Mouse (Mus musculus): ENCODE data around the gene Cuedc1. TPM values are rescaled to one million over a fixed set of nuclear protein-coding genes. Genes with fewer than 3 reads are reported as not detected.
A peak's percentile ranks its signal among the peaks of the same experiment; 100 is the strongest.

Gene Cuedc1
- total and polyA plus RNA-seq, 3 experiments: 1.0 to 4.8 TPM; not detected in 1

DNA sequence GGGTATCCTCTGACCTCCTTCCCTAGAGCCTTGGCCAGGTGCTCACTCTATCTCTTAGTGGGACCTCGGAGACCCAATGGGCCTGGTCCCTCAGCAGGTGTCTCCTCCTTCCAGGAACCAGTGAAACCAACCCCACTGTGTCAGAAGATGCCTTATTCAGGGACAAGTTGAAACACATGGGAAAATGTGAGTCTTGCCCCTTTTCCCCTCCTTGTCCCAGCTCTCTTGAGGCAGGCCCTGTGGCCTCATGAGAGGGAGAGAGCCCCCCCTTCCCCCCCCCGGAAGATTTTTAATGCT is 89.0 kb downstream of the Cuedc1 start:
- no peak for DNase-seq (ENCODE audit: low read depth, low spot score)
- Histone ChIP-seq H3K9me3 (replicated peaks; ENCODE audit: insufficient read depth, low read length) (no peaks in the 10 kb centered on the region), H3K27ac (ENCODE audit: control insufficient read depth, low read depth, low read length) (no peak overlapping the region), H3K27me3 (ENCODE audit: control insufficient read depth in 1 of 2, insufficient read depth in 2 of 2, low read length in 2 of 2) (no peaks in the 10 kb centered on the region), H3K9ac (ENCODE audit: control insufficient read depth, low read depth, low read length, poor library complexity, severe bottlenecking) (peak overlapping the region; percentile 86), H3K4me3 (ENCODE audit: control insufficient read depth in 1 of 2, insufficient read depth in 1 of 2, low read depth in 2 of 2, low read length in 2 of 2) (no peak overlapping the region), H3K36me3 (ENCODE audit: control insufficient read depth in 1 of 2, insufficient read depth in 2 of 2, low read length in 2 of 2) (peaks cover 0 to 16% of the 10 kb centered on the region in 2 experiments; a peak in 2 of 4 replicates), H3K79me2 (ENCODE audit: control insufficient read depth, insufficient read depth, low read length, poor library complexity) (no peaks in the 10 kb centered on the region; the same call in 1 of the 2 replicates), H3K4me1 (ENCODE audit: control insufficient read depth in 1 of 2, insufficient read depth in 2 of 2, low read length in 2 of 2) (peaks cover 11 to 25% of the 10 kb centered on the region in 2 experiments)
- TF ChIP-seq POLR2A (IDR thresholded peaks at IDR 0.05; ENCODE audit: control insufficient read depth in 1 of 2, insufficient read depth in 1 of 2, low read depth in 1 of 2, low read length in 2 of 2, poor library complexity in 1 of 2) (no peak), ZNF384 (IDR thresholded peaks at IDR 0.05; ENCODE audit: low read depth, low read length) (no peak)

DNA sequence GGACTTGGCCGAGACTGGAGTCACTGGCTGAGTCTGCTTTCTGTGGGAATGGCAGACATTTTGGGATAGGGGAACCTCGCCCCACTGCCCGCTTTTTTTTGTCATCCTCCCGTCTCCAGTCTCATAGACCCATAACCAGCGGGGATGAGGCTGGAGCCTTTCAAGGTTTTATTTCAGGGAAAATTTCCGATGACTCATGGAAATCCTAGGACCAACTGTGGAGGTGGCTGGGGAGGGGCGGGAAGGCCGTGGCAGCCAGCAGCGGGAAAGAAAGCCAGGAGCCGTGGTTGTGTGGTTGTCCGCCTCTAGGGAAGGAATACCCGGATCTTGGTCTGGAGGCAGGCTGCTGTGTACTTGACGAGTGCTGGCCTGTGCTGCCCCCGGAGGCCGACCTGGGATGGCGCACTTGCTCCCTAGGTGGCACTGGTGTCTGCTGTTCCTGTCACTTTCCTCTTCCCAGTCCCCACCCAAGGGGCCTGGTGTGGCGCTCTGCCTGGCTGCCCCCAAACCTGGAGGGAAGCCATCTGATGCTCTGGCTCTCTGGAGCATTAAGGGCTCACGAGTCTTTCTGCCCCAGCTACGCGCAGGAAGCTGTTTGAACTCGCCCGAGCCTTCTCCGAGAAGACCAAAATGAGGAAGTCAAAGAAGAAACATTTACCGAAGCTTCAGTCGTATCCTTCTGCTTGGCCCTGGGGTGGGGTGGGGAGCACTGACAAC is 89.7 kb downstream of the Cuedc1 start:
- peak overlapping the region; percentile 66 for H3K27ac ChIP-seq (ENCODE audit: control insufficient read depth, low read depth, low read length)
- no peaks in the 10 kb centered on the region; the same call in 1 of the 2 replicates for H3K79me2 ChIP-seq (ENCODE audit: control insufficient read depth, insufficient read depth, low read length, poor library complexity)
- DNase-seq (ENCODE audit: low read depth, low spot score): peak; percentile 96
- peak overlapping the region; percentile 86 for H3K9ac ChIP-seq (ENCODE audit: control insufficient read depth, low read depth, low read length, poor library complexity, severe bottlenecking)
- peak overlapping the region; percentile 63 to 97 for H3K4me3 ChIP-seq (ENCODE audit: control insufficient read depth in 1 of 2, insufficient read depth in 1 of 2, low read depth in 2 of 2, low read length in 2 of 2)
- H3K9me3 ChIP-seq (replicated peaks; ENCODE audit: insufficient read depth, low read length): no peaks in the 10 kb centered on the region
- H3K27me3 ChIP-seq (ENCODE audit: control insufficient read depth in 1 of 2, insufficient read depth in 2 of 2, low read length in 2 of 2): no peaks in the 10 kb centered on the region
- H3K36me3 ChIP-seq (ENCODE audit: control insufficient read depth in 1 of 2, insufficient read depth in 2 of 2, low read length in 2 of 2): peaks cover 0 to 16% of the 10 kb centered on the region in 2 experiments; a peak in 2 of 4 replicates
- H3K4me1 ChIP-seq (ENCODE audit: control insufficient read depth in 1 of 2, insufficient read depth in 2 of 2, low read length in 2 of 2): peaks cover 11 to 25% of the 10 kb centered on the region in 2 experiments
- TF ChIP-seq NELFE (IDR thresholded peaks at IDR 0.05; ENCODE audit: low read depth, low read length): peak; percentile 64; the same call in 1 of the 2 replicates
- TF ChIP-seq JUND (IDR thresholded peaks at IDR 0.05; ENCODE audit: low read depth, low read length): peak; percentile 17; the same call in 1 of the 2 replicates
- no peak for TF ChIP-seq USF1 (IDR thresholded peaks at IDR 0.05; ENCODE audit: low read depth, low read length)
- TF ChIP-seq EP300 (IDR thresholded peaks at IDR 0.05; ENCODE audit: low read depth in 1 of 2, low read length in 2 of 2): peak in 1 of 2 experiments; percentile 15; a peak in 1 of 4 replicates
- TF ChIP-seq CHD1 (IDR thresholded peaks at IDR 0.05; ENCODE audit: low read depth, low read length): peak; percentile 88
- peak; percentile 79 for TF ChIP-seq RAD21 (IDR thresholded peaks at IDR 0.05; ENCODE audit: low read depth, low read length)
- no peak; the same call in 1 of the 2 replicates for TF ChIP-seq ZKSCAN1 (IDR thresholded peaks at IDR 0.05; ENCODE audit: low read depth, low read length)
- TF ChIP-seq TCF12 (IDR thresholded peaks at IDR 0.05; ENCODE audit: low read depth, low read length): 0 out of 2 replicates have a peak, but pooled peaks have one; percentile 21
- TF ChIP-seq MYB (IDR thresholded peaks at IDR 0.05; ENCODE audit: low read depth, low read length): no peak
- TF ChIP-seq ZC3H11A (IDR thresholded peaks at IDR 0.05; ENCODE audit: low read depth, low read length): peak; percentile 62
- TF ChIP-seq CHD2 (IDR thresholded peaks at IDR 0.05; ENCODE audit: low read length): no peak
- TF ChIP-seq TAL1 (IDR thresholded peaks at IDR 0.05; ENCODE audit: low read length): no peak
- peak; percentile 84 for TF ChIP-seq ZNF384 (IDR thresholded peaks at IDR 0.05; ENCODE audit: low read depth, low read length)
- TF ChIP-seq CTCF (IDR thresholded peaks at IDR 0.05 in 2 of 3, conservative IDR thresholded peaks at IDR 0.05 in 1 of 3; ENCODE audit: control insufficient read depth in 1 of 3, insufficient read depth in 1 of 3, low read depth in 2 of 3, low read length in 3 of 3, poor library complexity in 1 of 3, severe bottlenecking in 1 of 3): peak; percentile 70 to 87 (median 81)
- TF ChIP-seq USF2 (IDR thresholded peaks at IDR 0.05; ENCODE audit: borderline replicate concordance in 1 of 2, insufficient read depth in 1 of 2, low read depth in 1 of 2, low read length in 2 of 2): no peak
- TF ChIP-seq E2F4 (IDR thresholded peaks at IDR 0.05; ENCODE audit: borderline replicate concordance, low read depth, low read length): peak; percentile 27; the same call in 1 of the 2 replicates
- peak; percentile 63 for TF ChIP-seq MAZ (IDR thresholded peaks at IDR 0.05; ENCODE audit: low read depth, low read length)
- peak; percentile 70; the same call in 1 of the 2 replicates for TF ChIP-seq SIN3A (IDR thresholded peaks at IDR 0.05; ENCODE audit: low read length)
- TF ChIP-seq ELF1 (IDR thresholded peaks at IDR 0.05; ENCODE audit: low read depth, low read length): peak; percentile 50
- TF ChIP-seq MXI1 (IDR thresholded peaks at IDR 0.05; ENCODE audit: low read depth, low read length): peak; percentile 53; the same call in 1 of the 2 replicates
- peak; percentile 57 for TF ChIP-seq SMC3 (IDR thresholded peaks at IDR 0.05; ENCODE audit: low read depth, low read length)
- no peak for TF ChIP-seq ETS1 (IDR thresholded peaks at IDR 0.05; ENCODE audit: low read depth, low read length)
- no peak for TF ChIP-seq MEF2A (IDR thresholded peaks at IDR 0.05; ENCODE audit: extremely low read depth, insufficient replicate concordance, low read depth, low read length, poor library complexity, severe bottlenecking)
- peak; percentile 61; the same call in 1 of the 2 replicates for TF ChIP-seq MAFK (IDR thresholded peaks at IDR 0.05; ENCODE audit: borderline replicate concordance, low read depth, low read length)
- peak; percentile 61; the same call in 1 of the 2 replicates for TF ChIP-seq HCFC1 (IDR thresholded peaks at IDR 0.05; ENCODE audit: low read depth, low read length)
- peak; percentile 37 for TF ChIP-seq MAX (IDR thresholded peaks at IDR 0.05; ENCODE audit: low read length)
- TF ChIP-seq RCOR1 (IDR thresholded peaks at IDR 0.05; ENCODE audit: low read depth, low read length): no peak
- no peak for TF ChIP-seq POLR2AphosphoS2 (IDR thresholded peaks at IDR 0.05; ENCODE audit: low read length)
- TF ChIP-seq TBP (IDR thresholded peaks at IDR 0.05; ENCODE audit: low read depth, low read length): peak; percentile 68; the same call in 1 of the 2 replicates
- peak; percentile 26 to 70; a peak in 1 of 4 replicates for TF ChIP-seq POLR2A (IDR thresholded peaks at IDR 0.05; ENCODE audit: control insufficient read depth in 1 of 2, insufficient read depth in 1 of 2, low read depth in 1 of 2, low read length in 2 of 2, poor library complexity in 1 of 2)

Measured in MEL (cell line).